Mouse (Mus musculus) heart, adult 2 months (tissue): Measurements from ENCODE around the gene Tmem200a. TPM values are rescaled to one million over a fixed set of nuclear protein-coding genes. Genes with fewer than 3 reads are reported as not detected.

Source experiments
- DNase-seq, 2 experiments: peaks; one replicate each; pipeline ENCODE4 v3.0.0; 2021
- H3K27ac ChIP-seq: fragments of 200-600 bp; 2 replicates; pipeline ENCODE4 v1.8.1; 2022
- H3K27me3 ChIP-seq: fragments of 200-500 bp; 2 replicates; pipeline ENCODE4 v1.6.1; 2012; ENCODE audit warnings: mild to moderate bottlenecking, low read length, inconsistent platforms, mixed read lengths; ENCODE audit not compliant: control insufficient read depth, insufficient read depth
- H3K36me3 ChIP-seq: fragments of 200-500 bp; 2 replicates; pipeline ENCODE4 v1.6.1; 2012; ENCODE audit warnings: low read length, inconsistent platforms; ENCODE audit not compliant: control insufficient read depth, insufficient read depth
- H3K4me1 ChIP-seq: fragments of 200-500 bp; 2 replicates; pipeline ENCODE4 v1.6.1; 2011; ENCODE audit warnings: low read length; ENCODE audit not compliant: control insufficient read depth, insufficient read depth
- H3K4me3 ChIP-seq: fragments of 200-600 bp; 2 replicates; pipeline ENCODE4 v1.8.1; 2022
- H3K79me2 ChIP-seq: fragments of 200-500 bp; replicated peaks from 2 replicates; pipeline ENCODE4 v1.6.1; 2012; ENCODE audit warnings: mild to moderate bottlenecking, inconsistent platforms, low read length, moderate library complexity, mixed read lengths; ENCODE audit not compliant: control insufficient read depth, insufficient read depth
- H3K9ac ChIP-seq: fragments of 200-500 bp; 2 replicates; pipeline ENCODE4 v1.6.1; 2012; ENCODE audit warnings: low read depth, mild to moderate bottlenecking, control low read depth, inconsistent platforms, low read length, mixed read lengths
- CTCF ChIP-seq: fragments of 200-600 bp; IDR thresholded peaks from 2 replicates; pipeline ENCODE4 v1.8.1; 2022; ENCODE audit warnings: antibody characterized with exemption, mild to moderate bottlenecking, moderate library complexity
- EP300 ChIP-seq: fragments of 200-500 bp; IDR thresholded peaks from 2 replicates; pipeline ENCODE4 v1.6.1; 2011; ENCODE audit warnings: low read depth, low read length, control low read depth; ENCODE audit not compliant: insufficient read depth
- POLR2A ChIP-seq: fragments of 200-500 bp; IDR thresholded peaks from 2 replicates; pipeline ENCODE4 v1.6.1; 2011; ENCODE audit warnings: mild to moderate bottlenecking, low read depth, low read length, control low read depth; ENCODE audit not compliant: insufficient read depth
- WGBS: fragments of 180-500 bp; shearing (Covaris S2); methylation state at CpG from one replicate; pipeline ENCODE4 v1.1.7; 2018; 5-methylcytosine and 5-hydroxymethylcytosine counted together
- intact Hi-C: fragments of 180-260 bp; cut with DNase I; formaldehyde crosslinking; loops from one replicate; pipeline ENCODE4 v1.15.1; 2025
- polyA plus RNA-seq: library from polyadenylated mRNA; depleted of rRNA; stranded (reverse); fragments of >200 nt; gene quantifications from 2 replicates; pipeline ENCODE4 v1.2.3, GENCODE M21; 2012
- total RNA-seq, 2 experiments: library from RNA; stranded (reverse); gene quantifications; 2 replicates each; pipeline ENCODE4 v1.2.3; 2021

Tmem200a gene
- total and polyA plus RNA-seq, 3 experiments: 0.04 to 0.09 TPM; not detected in 1

DNA sequence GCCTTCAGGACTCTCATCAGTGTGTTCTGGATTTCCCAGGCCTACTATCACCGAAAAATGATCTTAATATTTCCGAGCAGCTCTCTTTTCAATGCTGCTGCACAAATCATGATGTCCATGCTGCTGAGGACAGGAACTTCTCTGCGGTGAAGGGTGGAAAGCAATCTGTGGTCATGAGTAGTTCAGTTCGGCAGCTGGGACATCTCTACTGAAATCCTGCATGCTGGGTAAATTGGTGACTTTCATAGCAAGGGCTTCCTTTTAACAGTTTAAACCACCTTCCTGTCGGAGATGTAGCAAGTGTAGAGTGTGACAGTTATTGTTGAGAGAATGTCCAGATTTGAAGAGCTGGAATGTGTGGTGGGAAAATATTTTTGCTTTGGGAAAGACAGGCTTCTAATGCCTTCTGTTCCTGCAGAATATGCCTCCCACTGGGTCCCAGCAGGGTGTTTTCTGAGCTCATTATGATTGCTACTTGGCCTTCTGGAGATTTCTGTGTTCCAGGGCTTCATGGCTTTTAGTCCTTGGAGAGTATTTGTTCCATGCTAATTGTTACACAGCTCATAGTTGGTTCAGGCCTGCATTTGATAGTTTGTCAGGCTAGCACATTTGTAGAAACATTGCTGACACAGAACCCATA is 79.4 kb downstream of the Tmem200a start:
- no peak for DNase-seq
- no peaks in the 10 kb centered on the region for H3K36me3 ChIP-seq
- H3K27ac ChIP-seq: no peak overlapping the region
- WGBS: 71% methylated on average over 5 of the region's 5 CpGs
- TF ChIP-seq EP300 (no peak), POLR2A (no peak)
- H3K9ac ChIP-seq: no peak overlapping the region
- intact Hi-C loops: no loop called here
- no peaks in the 10 kb centered on the region for H3K27me3 ChIP-seq
- H3K4me1 ChIP-seq: no peaks in the 10 kb centered on the region
- H3K4me3 ChIP-seq: no peak overlapping the region
- H3K79me2 ChIP-seq: no peaks in the 10 kb centered on the region

DNA sequence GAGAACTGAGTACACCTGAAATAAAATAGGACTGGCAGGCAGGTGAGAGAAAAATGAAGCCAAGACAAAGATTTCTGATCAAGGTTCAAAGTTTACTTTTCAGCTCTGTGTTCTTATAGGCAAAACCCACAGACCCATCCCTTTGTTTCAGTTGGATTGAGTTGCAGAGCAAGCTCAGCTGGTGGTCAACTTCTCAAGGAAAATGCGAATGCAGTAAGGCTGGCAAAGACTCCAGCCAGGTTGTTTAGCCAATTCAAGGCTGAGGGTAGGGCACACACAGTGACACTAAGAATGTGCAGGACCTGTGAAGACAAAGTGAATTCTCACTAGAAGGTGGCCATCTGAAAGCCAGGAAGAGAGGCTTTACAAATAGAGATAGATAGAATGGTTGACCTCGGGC is 94.8 kb downstream of the Tmem200a start:
- WGBS: 75% methylated on average over 2 of the region's 2 CpGs
- Histone ChIP-seq H3K4me3 (no peak overlapping the region), H3K4me1 (no peaks in the 10 kb centered on the region), H3K36me3 (no peaks in the 10 kb centered on the region), H3K9ac (no peak overlapping the region), H3K27ac (no peak overlapping the region), H3K27me3 (no peaks in the 10 kb centered on the region), H3K79me2 (no peaks in the 10 kb centered on the region)
- DNase-seq: no peak
- intact Hi-C loops: no loop called here
- TF ChIP-seq POLR2A: no peak
- no peak for TF ChIP-seq CTCF
- no peak for TF ChIP-seq EP300

DNA sequence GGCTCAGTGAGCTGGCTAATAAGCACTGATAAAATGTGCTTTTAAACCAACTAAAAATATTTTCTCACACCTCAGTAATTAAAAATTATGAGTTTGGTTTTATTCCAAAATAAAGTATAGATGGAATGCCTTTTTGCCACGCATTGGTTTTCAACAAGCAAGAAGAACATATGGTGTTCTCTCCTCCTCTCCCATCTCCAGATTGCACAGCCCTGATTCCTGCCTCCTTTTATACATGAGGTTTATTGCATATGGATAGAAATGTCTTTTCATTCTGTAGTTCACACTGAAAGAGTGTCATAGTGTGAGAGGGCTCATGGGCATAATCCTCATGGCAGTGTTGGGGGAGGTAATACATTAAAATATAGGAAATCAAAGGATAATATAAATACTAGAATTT is 96.2 kb downstream of the Tmem200a start:
- H3K79me2 ChIP-seq: no peaks in the 10 kb centered on the region
- TF ChIP-seq CTCF: no peak
- TF ChIP-seq POLR2A: no peak
- no peak for TF ChIP-seq EP300
- H3K36me3 ChIP-seq: no peaks in the 10 kb centered on the region
- DNase-seq: no peak
- H3K4me1 ChIP-seq: no peaks in the 10 kb centered on the region
- H3K27me3 ChIP-seq: no peaks in the 10 kb centered on the region
- no peak overlapping the region for H3K27ac ChIP-seq
- no peak overlapping the region for H3K4me3 ChIP-seq
- WGBS: 65% methylated on average over 1 of the region's 1 CpGs
- intact Hi-C loops: no loop called here
- no peak overlapping the region for H3K9ac ChIP-seq

DNA sequence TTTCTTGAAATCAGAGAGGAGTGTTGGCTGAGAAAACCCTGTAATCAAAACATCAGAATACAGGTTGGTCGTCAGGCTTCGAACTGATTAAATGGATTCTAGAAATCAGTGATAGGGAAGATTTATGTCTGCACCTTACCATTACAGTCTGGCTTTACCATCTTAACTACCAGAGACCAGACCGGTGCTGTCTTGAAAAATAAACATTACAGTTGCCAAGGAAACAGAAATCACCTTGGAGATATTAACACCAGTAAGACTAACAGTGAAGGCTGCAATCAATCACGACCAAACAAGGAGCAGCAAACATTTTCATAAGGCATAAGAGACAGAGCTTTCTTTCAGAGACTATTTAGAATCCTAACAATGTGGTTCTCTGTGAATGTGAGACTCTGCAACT is 116.0 kb downstream of the Tmem200a start:
- no peak overlapping the region for H3K9ac ChIP-seq
- no peaks in the 10 kb centered on the region for H3K36me3 ChIP-seq
- TF ChIP-seq EP300: no peak
- H3K4me3 ChIP-seq: no peak overlapping the region
- no peak for DNase-seq
- H3K27me3 ChIP-seq: no peaks in the 10 kb centered on the region
- H3K4me1 ChIP-seq: no peaks in the 10 kb centered on the region
- H3K79me2 ChIP-seq: no peaks in the 10 kb centered on the region
- H3K27ac ChIP-seq: no peak overlapping the region
- WGBS: 47% methylated on average over 4 of the region's 4 CpGs
- intact Hi-C loops: no loop called here

DNA sequence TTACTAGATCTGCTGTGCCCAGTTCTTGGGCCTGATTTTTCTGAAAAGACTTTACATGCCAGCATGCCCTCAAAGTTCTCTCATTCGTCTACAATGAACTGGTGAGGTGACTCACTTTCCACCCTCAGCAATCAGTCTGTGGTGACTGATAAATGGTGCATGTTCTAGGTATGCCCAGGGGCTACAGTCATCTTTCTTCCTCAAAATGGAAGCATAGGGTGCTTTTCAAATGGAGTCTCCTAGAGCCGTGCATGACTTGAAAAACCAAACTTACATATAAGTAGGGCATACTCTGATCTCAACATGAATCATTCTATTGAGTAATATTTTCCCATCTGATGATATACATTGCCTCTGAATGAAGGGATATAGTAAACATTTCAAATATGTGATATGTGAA is 117.8 kb downstream of the Tmem200a start:
- Histone ChIP-seq H3K27ac (no peak overlapping the region), H3K36me3 (no peaks in the 10 kb centered on the region), H3K4me1 (no peaks in the 10 kb centered on the region), H3K79me2 (no peaks in the 10 kb centered on the region), H3K27me3 (no peaks in the 10 kb centered on the region), H3K9ac (no peak overlapping the region), H3K4me3 (no peak overlapping the region)
- no peak for DNase-seq
- WGBS: 69% methylated on average over 2 of the region's 2 CpGs
- intact Hi-C loops: no loop called here
- no peak for TF ChIP-seq CTCF
- TF ChIP-seq EP300: no peak
- TF ChIP-seq POLR2A: no peak

DNA sequence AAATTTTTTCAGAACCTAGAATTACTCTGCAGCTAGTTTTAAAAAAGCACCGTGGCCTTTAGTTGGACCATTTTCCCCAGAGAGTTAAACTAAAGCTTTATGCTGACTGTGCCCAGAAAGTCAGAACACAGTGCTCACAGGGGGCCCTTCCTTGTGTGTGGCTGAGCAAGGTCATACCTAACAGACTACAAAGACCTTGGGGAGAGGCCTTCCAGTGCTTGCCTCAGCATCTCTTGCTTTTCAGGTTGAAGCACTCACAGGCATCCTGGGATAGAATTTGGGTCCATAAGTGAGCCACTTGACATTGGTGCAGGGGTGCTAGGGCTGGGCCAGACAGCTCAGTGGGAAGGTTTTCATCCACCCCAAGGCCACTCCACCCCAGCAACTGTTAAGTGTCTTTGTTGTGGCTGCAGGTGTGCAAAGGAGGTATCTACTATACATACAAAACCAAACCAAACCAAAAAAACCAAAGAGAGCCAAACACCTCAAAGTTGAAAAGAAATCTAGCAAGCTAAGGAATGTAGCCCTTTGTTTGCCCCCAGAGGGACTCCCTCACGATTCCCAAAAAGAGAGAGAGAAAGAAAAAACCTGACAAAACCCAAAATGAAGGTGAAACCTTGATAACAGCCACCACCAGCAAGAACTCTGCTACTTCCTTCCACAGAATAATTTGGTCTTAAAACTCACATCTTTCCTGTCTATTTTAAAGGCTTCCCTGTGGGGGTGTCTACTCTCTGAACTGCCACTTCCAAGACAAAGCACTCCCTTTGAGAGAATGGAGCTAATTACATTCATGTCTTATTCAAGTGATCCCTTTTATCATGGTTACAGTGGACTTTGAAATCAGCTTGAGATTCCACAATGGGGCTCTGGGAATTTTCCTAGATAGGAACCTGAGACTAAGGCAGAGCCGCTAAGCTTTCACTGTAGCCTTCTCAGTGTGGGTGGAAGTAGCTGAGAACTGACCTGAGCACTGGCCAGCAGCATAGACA is 119.8 kb downstream of the Tmem200a start:
- 47% methylated on average over 3 of the region's 3 CpGs for WGBS
- Histone ChIP-seq H3K4me3 (no peak overlapping the region), H3K27ac (no peak overlapping the region), H3K27me3 (no peaks in the 10 kb centered on the region), H3K4me1 (no peaks in the 10 kb centered on the region), H3K36me3 (no peaks in the 10 kb centered on the region), H3K79me2 (no peaks in the 10 kb centered on the region), H3K9ac (no peak overlapping the region)
- intact Hi-C loops: no loop called here
- no peak for TF ChIP-seq EP300
- TF ChIP-seq POLR2A: no peak
- TF ChIP-seq CTCF: no peak
- no peak for DNase-seq
